Mouse (Mus musculus) lung, embryonic 14.5 days (tissue): ENCODE data around the gene Acvr1b. TPM values are rescaled to one million over a fixed set of nuclear protein-coding genes. Genes with fewer than 3 reads are reported as not detected.
A peak's percentile ranks its signal among the peaks of the same experiment; 100 is the strongest.

ENCODE experiments used
- ATAC-seq: fragments of 200-750 bp; cut with Nextera tagmentation; 2 replicates; pipeline ENCODE4 v1.8.0; 2017; ENCODE audit warnings: mild to moderate bottlenecking, moderate TSS enrichment, moderate library complexity; ENCODE audit not compliant: insufficient read depth
- DNase-seq: peaks from one replicate; pipeline ENCODE4 v3.0.0-alpha.2; 2015
- H3K27ac ChIP-seq: fragments of 300-500 bp; sonication (generic); 2 replicates; pipeline ENCODE4 v1.5.1; 2014; ENCODE audit warnings: low read depth, mild to moderate bottlenecking, moderate library complexity
- H3K27me3 ChIP-seq: fragments of 300-500 bp; sonication (generic); 2 replicates; pipeline ENCODE4 v1.6.1; 2014; ENCODE audit warnings: low read length, control low read depth; ENCODE audit not compliant: insufficient read depth
- H3K36me3 ChIP-seq: fragments of 300-500 bp; sonication (generic); 2 replicates; pipeline ENCODE4 v1.6.1; 2014; ENCODE audit warnings: control low read depth; ENCODE audit not compliant: insufficient read depth
- H3K4me1 ChIP-seq: fragments of 300-500 bp; sonication (generic); 2 replicates; pipeline ENCODE4 v1.6.1; 2014; ENCODE audit warnings: antibody characterized with exemption, control low read depth; ENCODE audit not compliant: insufficient read depth
- H3K4me2 ChIP-seq: fragments of 300-500 bp; sonication (generic); 2 replicates; pipeline ENCODE4 v1.6.1; 2014; ENCODE audit warnings: mild to moderate bottlenecking
- H3K4me3 ChIP-seq: fragments of 300-500 bp; sonication (generic); 2 replicates; pipeline ENCODE4 v1.5.1; 2014; ENCODE audit warnings: low read depth, low read length
- H3K9ac ChIP-seq: fragments of 300-500 bp; sonication (generic); 2 replicates; pipeline ENCODE4 v1.6.1; 2014
- H3K9me3 ChIP-seq: fragments of 300-500 bp; sonication (generic); 2 replicates; pipeline ENCODE4 v1.6.1; 2016; ENCODE audit warnings: low read depth, low read length, control low read depth
- CTCF ChIP-seq: IDR thresholded peaks from 2 replicates; pipeline ENCODE4 v1.5.1; 2016; ENCODE audit warnings: antibody characterized with exemption, low read depth
- WGBS: fragments of 180-500 bp; shearing (Covaris S2); extraction: QIAGEN DNeasy Blood & Tissue Kit; methylation state at CpG from one replicate; pipeline ENCODE4 v1.1.7; 2014; 5-methylcytosine and 5-hydroxymethylcytosine counted together
- polyA plus RNA-seq: library from polyadenylated mRNA; unstranded; fragments of >200 nt; fragmentation: Nextera tagmentation; extraction: Ambion mirVana; gene quantifications from 2 replicates; pipeline ENCODE4 v1.2.1, GENCODE M21; 2014

Acvr1b gene
- polyA plus RNA-seq, 1 experiment from 2014 or later: 6.3 TPM

- H3K4me1 ChIP-seq: peaks cover 6% of the 10 kb centered on the region; the same call in 1 of the 2 replicates
- H3K4me3 ChIP-seq: no peak overlapping the region
- peaks cover 39% of the 10 kb centered on the region for H3K36me3 ChIP-seq
- ATAC-seq (peak; percentile 36; the same call in 1 of the 2 replicates), DNase-seq (peak; percentile 69)
- 0 out of 2 replicates have a peak, but pooled peaks have one; percentile 7 for TF ChIP-seq CTCF
- peak overlapping the region; percentile 88 for H3K27ac ChIP-seq
- H3K9me3 ChIP-seq: no peaks in the 10 kb centered on the region
- WGBS: 29% methylated on average over 11 of the region's 11 CpGs
- 0 out of 2 replicates have a peak, but pooled peaks cover 3% of the 10 kb centered on the region for H3K27me3 ChIP-seq
- H3K9ac ChIP-seq: no peak overlapping the region; the same call in 1 of the 2 replicates
- no peak overlapping the region for H3K4me2 ChIP-seq
Measured at GRCm38 (mm10) chr15:101233641-101234275, 59.9 kb downstream of the Acvr1b start.

DNA sequence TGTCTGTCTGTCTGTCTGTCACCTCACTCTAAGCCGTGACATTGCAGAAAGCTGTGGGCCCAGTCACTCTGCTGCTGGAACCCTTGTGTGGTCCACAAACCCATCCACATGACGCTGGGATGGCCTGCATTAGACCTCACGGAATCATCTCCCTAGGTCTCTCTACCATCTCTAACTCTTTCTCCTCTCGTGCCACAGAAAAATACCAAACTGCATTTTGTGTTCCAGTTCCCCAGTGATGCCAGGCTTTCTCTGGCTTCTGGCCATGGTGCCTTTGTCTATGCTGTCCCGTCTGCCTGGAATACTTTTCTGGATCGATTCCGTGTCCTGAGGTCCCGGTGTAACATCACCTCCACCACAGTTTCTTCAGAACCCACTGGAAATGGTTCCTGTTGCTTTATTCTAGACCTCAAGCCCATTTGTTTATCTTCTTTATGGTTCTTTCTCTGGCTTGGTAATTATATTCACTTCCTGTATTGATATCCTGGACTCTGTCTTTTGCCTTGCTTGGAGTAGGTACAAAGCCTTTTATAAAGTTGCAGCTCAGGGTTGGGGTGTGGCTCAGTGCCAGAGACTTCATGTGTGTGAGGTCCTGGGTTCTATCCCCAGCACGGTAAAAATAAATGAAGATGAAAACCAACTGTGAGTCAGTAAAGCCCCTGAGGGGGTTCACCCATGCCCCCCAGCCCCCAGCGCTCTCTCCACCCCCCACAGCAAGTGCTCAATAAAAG lies 60.9 kb downstream of the Acvr1b start:
- Histone ChIP-seq H3K36me3 (peaks cover 29% of the 10 kb centered on the region), H3K9me3 (no peaks in the 10 kb centered on the region), H3K27me3 (0 out of 2 replicates have a peak, but pooled peaks cover 3% of the 10 kb centered on the region), H3K4me1 (peaks cover 6% of the 10 kb centered on the region; the same call in 1 of the 2 replicates), H3K27ac (peak overlapping the region; percentile 86), H3K4me2 (no peak overlapping the region), H3K9ac (no peak overlapping the region), H3K4me3 (no peak overlapping the region)
- no peak for DNase-seq
- WGBS: 51% methylated on average over 10 of the region's 10 CpGs
- ATAC-seq: no peak
- no peak for TF ChIP-seq CTCF

- Histone ChIP-seq H3K4me1 (peaks cover 6% of the 10 kb centered on the region; the same call in 1 of the 2 replicates), H3K9me3 (no peaks in the 10 kb centered on the region), H3K4me2 (peak overlapping the region; percentile 45), H3K9ac (no peak overlapping the region), H3K27ac (peak overlapping the region; percentile 86), H3K27me3 (0 out of 2 replicates have a peak, but pooled peaks cover 3% of the 10 kb centered on the region), H3K4me3 (no peak overlapping the region), H3K36me3 (peaks cover 24% of the 10 kb centered on the region)
- 30% methylated on average over 5 of the region's 5 CpGs for WGBS
- no peak for TF ChIP-seq CTCF
- no peak for DNase-seq
- ATAC-seq: no peak
Measured at GRCm38 (mm10) chr15:101235342-101235698, 61.5 kb downstream of the Acvr1b start.

DNA sequence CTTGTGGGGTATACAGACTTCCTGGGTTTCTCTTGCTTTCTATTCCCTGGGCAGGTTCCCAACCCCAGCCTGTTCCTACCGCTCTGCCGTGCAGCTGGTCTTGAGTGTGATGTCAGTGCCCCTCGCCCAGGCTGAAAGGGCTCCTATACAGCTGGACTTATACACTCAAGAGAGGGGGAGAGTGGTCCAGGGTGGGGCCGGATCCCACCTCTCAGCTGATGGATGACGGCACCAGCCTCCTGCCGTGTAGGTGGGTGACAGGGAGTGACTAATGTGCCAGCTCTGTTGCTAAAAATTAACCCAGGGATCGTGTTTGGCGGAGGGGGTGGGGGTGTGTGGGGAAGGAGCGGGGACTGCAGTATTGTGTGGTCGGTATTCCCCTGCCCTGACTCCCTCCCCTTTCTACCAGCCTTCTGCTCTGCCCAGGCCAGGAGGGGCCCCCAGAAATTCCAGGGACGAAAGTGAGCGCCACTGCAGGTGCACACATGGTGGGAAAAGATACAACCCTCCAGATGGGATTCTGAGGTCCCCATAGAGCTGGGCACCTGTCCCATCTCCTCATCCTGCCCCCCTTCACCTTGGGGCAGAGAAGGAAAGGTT lies 62.0 kb downstream of the Acvr1b start:
- no peaks in the 10 kb centered on the region for H3K9me3 ChIP-seq
- H3K4me1 ChIP-seq: peaks cover 6% of the 10 kb centered on the region; the same call in 1 of the 2 replicates
- DNase-seq (peak; percentile 41), ATAC-seq (peak; percentile 32)
- 0 out of 2 replicates have a peak, but pooled peaks cover 3% of the 10 kb centered on the region for H3K27me3 ChIP-seq
- peaks cover 18% of the 10 kb centered on the region for H3K36me3 ChIP-seq
- TF ChIP-seq CTCF: no peak
- WGBS: 14% methylated on average over 12 of the region's 12 CpGs
- H3K27ac ChIP-seq: peak overlapping the region; percentile 86
- peak overlapping the region; percentile 45 for H3K4me2 ChIP-seq
- H3K9ac ChIP-seq: peak overlapping the region; percentile 23; the same call in 1 of the 2 replicates
- no peak overlapping the region for H3K4me3 ChIP-seq

- Histone ChIP-seq H3K4me2 (no peak overlapping the region), H3K9me3 (no peaks in the 10 kb centered on the region), H3K9ac (no peak overlapping the region), H3K4me1 (peaks cover 6% of the 10 kb centered on the region; the same call in 1 of the 2 replicates), H3K27ac (no peak overlapping the region), H3K36me3 (peaks cover 8% of the 10 kb centered on the region; the same call in 1 of the 2 replicates), H3K4me3 (no peak overlapping the region), H3K27me3 (0 out of 2 replicates have a peak, but pooled peaks cover 3% of the 10 kb centered on the region)
- peak; percentile 86 for TF ChIP-seq CTCF
- ATAC-seq: no peak
- 13% methylated on average over 3 of the region's 3 CpGs for WGBS
- DNase-seq: peak; percentile 83
Measured at GRCm38 (mm10) chr15:101236878-101237277, 63.0 kb downstream of the Acvr1b start.

DNA sequence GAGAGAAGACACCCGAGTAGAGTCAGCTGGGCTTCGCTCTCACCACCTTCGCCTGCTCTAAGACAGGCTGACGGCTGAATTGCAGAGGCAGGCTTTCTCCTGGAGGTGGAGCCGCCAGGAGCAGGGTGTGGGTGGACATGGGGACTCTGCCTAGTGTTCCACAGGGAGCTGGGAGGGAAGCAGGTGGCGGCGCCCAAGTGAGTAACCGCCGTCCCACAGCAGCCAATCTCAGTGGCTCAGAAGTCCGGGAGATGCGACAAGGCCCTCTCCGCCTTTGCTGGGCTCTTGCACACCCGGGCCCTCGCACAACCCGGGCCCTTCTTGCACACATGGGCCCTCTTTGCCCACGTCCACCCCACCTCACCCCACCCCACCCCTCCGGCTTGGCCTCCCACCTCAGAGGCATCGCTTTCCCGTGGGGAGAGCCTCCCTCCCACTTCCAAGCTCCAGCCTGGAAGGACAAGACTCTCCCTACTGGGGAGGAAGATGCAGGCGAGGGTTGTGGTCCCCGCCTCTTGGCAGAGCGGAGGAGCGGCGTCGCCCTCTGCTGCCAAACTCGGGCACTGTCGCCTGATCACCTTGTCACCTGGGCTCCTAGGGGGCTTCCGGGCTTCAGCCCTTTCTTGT lies 65.1 kb downstream of the Acvr1b start:
- H3K36me3 ChIP-seq: no peaks in the 10 kb centered on the region
- 4% methylated on average over 28 of the region's 28 CpGs for WGBS
- H3K9ac ChIP-seq: peak overlapping the region; percentile 28
- ATAC-seq (no peak), DNase-seq (peak; percentile 80)
- H3K4me2 ChIP-seq: peak overlapping the region; percentile 58
- peak overlapping the region; percentile 23 for H3K4me3 ChIP-seq
- peak; percentile 85 for TF ChIP-seq CTCF
- no peak overlapping the region for H3K27ac ChIP-seq
- no peaks in the 10 kb centered on the region for H3K9me3 ChIP-seq
- peaks cover 4% of the 10 kb centered on the region; the same call in 1 of the 2 replicates for H3K4me1 ChIP-seq
- 0 out of 2 replicates have a peak, but pooled peaks cover 3% of the 10 kb centered on the region for H3K27me3 ChIP-seq
